Mouse (Mus musculus) heart, adult 8-10 months (tissue): ENCODE results near the gene Klf16. TPM values are rescaled to one million over a fixed set of nuclear protein-coding genes. Genes with fewer than 3 reads are reported as not detected.
A peak's percentile ranks its signal among the peaks of the same experiment; 100 is the strongest.
"Not testable (repeated sequence)": the region's sequence is repeated elsewhere in the genome, so short reads cannot be mapped to it uniquely, and the experiment has no call there.

Experiments
- DNase-seq: peaks from one replicate; pipeline ENCODE4 v3.0.0; 2022; ENCODE audit warnings: low spot score
- total RNA-seq, 4 experiments: library from RNA; stranded (reverse); gene quantifications; 2 replicates each; pipeline ENCODE4 v1.2.4; 2022

Gene Klf16
- total RNA-seq, 4 experiments from 2014 or later, result 3.5 to 5.0 (median 4.7) TPM

DNA sequence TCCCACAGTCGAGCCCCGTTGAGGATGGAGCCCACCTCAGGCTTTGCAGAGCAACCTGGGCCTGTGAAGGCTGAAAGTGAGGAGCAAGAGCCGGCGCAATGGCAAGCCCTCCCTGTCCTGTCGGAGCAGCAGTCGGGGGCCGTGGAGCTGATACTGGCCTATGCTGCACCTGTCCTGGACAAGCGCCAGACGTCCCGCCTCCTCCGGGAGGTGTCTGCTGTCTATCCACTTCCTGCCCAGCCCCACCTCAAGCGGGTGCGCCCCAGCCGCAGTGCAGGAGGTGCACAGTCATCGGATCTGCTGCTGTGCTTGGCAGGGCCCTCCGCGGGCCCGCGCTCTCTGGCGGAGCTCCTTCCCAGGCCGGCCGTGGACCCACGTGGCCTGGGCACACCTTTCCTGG is 29.2 kb upstream of the Klf16 start:
- DNase-seq, result no peak

DNA sequence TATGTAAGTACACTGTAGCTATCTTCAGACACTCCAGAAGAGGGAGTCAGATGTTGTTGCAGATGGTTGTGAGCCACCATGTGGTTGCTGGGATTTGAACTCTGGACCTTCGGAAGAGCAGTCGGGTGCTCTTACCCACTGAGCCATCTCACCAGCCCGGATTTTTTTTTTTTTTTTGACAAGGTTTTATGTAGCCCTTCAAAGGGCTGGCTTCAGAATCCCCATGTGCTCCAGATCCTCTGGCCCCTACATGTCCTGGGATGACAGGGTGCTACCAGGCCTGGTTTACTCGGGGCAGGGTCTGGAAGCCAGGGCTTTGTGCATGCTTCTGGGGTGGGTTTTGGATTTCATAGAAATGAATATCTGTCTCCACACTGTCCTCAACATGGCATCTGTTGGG is 28.6 kb upstream of the Klf16 start, which contains the start of gene Gm49322:
Gene Gm49322 (plus strand): TSS at position 301 of the 400 bp plus-strand sequence.
- not testable (repeated sequence) for DNase-seq

DNA sequence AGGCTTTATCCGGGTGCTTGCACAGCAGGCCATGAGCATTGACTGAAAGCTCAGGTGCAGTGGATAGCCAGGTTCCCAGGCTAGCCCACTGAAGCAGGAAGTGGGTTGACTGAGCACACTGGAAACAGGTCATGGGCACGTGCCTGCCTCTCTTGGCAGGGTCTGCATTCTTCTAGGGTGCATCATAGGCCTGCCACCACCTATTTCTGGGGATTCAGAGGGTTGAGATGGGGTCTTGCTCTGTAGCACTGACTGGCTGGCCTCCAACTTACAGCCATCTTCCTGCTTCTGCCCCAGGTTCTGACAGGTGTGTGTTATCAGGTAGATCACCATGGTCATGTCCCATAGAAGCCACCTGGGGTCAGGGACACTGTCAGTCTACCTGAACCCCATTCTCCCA is 27.9 kb upstream of the Klf16 start:
- DNase-seq, result no peak

DNA sequence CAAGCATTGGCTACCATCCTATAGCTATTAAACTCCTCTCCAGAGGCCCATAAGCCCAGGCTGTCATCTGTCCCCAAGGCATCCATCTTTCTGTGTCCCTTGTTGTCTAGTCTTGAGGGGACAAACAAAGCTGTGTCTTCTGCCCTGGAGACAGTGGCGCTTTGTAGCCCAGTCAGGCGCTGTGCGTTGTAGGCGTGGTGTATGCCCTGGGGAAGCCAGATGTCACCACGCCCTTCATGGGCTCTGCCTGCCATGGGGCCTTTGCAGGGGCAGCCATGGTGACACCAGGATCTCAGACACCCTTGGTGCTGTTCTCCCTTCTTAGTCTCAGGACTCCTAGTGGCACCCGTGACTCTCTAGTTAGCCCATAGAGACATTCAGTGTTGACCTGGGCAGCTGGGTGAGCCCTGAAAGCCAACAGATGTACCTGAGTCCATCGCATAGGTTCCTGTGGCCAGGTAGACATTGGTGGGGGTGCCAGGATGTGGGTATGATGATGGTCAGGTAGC is 26.9 kb upstream of the Klf16 start:
- no peak for DNase-seq

DNA sequence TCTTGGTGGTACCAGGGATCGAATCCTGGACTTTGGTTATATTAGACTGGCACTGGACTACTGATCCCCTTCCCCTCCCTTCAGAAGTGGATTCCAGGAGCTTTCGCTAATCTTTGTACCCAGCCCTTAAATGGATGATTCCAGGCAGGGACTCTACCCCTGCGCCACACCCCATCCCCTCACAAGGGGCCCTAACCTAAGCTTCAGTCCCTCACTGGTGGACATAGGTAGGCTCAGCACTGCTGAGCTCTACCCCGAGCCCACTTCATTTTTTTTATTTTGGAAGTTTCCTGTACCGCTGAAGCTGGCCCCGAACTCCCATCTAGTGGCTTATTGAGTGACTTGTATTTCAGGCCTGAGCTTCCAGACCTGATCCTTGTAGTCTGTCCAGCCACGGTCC is 26.2 kb upstream of the Klf16 start:
- DNase-seq, result no peak

DNA sequence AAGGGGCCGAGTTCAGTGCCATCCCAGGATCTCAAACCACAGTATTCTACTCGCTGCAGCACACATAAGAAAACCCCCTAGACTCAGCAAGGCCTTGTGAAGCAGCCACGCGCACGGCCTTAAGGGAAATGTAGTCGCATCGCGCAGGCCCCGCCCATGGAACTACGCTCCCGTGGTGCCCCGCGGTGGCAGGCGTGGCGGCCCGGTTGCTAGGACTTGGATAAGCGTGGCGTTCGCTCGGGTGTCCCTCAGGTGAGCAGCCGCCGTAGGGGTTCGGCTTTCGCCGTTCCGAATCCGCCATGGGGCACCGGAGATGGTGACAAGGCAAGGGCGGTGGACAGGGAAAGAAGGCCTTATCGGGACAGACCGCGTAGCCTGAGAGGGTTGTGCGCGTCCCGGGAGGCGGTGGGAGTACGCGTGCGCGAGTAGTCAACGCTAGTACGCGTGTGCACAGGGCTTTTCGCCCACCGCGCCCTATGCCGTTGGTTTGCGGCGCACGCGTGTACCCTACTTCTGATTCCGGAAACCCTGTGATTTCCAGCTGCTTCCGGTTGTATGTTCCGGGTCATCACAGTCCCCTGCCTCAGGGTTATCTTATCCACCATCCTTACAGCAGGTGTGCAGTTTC is 25.7 kb upstream of the Klf16 start, which contains the start of the genes Scamp4 and Adat3:
Gene Scamp4 (plus strand): TSS at position 175 of the 628 bp plus-strand sequence.
Gene Adat3 (plus strand): TSS at position 183 of the 628 bp plus-strand sequence.
- peak; percentile 95 for DNase-seq

DNA sequence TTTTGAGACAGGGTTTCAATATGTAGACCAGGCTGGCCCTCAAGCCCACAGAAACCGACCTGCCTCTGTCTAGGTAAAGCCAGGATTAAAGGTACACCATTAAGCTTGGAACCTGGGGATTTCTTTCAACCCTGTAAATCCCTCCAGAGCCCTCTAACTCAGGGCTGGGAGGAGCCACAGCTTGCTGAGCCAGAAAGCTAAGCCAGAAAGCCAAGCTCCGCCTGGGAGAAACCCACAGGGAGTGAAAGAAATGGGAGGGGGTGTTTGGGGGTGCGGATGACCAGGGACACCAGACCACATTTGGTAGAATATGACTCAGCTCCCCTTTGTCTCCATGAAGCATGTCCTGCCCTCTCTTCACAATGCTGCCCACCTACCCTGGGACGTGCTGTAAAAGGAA is 19.2 kb upstream of the Klf16 start:
- no peak for DNase-seq

DNA sequence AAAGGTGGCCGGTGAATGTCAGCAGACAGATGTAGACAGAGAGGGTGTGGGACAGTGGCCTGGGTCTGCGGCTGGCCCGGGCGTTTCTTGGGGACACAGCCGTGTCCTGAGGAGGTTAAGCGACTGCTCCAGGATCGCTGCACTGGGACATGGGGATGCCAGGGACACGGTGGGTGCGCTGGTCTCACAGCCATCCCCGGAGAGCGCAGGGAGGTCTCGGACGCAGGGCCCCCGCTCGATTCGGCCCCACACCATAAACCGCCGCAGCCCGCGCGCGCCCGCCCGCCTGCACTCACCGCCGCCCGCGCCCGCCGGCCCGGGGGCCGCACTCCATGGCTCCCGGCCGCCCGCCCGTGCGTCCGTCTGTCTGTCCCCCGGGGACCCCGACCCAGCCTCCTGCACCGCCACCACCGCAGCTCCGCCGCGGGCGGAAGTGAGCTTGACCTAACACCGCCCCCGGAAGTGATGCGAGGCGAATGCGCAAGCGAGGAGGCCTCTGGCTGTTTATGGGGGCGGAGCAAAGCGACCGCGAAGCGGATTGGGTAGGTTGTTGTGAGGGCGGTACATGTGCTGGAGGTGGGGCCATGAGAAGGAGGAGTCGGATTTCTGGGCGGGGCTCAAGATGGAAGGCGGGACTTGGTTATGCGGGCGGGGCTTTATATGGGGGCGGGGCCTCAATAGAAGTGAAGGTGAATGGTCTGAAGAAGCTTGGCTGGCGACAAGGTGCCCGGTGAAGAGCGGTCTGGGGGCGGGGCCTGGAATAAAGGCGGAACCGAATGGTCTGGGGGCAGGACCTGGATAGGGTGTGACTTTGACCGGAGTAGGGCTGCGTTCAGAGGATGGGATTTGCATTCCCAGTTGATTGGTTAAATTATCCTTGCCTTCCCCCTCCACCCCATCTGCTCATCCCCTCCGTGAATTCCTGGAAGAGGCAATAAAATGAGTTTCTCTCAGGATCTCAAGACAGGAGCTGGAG is 13.0 kb upstream of the Klf16 start, which contains the start of gene Abhd17a:
Gene Abhd17a (minus strand): TSS at position 463 of the 976 bp plus-strand sequence.
- DNase-seq, result peak; percentile 94

DNA sequence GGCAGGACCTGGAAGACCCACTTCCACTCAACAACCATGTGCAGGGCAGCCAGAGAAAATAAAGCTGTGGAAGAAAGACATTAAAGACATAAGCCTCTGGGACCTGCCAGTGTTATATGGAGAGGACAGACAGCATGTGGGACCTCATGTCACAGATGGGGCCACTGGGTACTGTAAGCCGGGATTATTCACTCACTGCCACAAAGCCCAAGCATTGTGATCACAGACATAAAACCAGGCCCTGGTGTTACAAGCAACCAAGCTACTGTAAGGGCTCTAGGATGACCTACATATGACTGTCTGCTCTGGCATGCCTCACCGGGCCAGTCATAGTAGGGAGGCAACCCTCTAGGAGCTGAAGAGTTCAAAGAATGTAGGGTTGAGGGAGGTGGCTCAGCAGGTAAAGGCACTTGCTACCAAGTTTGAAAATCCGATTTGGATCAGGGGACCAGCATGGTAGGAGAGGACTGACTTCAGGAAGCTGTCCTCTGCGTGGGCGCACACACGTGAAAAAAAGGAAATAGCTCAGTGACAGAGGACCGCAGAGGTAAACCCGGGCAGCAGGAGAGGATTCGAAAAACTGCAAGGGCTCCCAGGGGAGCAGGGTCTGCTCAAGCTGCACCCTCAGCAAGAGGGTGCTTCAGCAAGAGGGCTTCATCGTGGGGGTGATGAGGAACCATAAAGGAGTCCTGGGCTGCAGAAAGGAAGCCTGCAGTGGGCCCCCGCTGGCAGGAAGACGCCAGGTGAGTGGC is 12.2 kb upstream of the Klf16 start:
- no peak for DNase-seq

DNA sequence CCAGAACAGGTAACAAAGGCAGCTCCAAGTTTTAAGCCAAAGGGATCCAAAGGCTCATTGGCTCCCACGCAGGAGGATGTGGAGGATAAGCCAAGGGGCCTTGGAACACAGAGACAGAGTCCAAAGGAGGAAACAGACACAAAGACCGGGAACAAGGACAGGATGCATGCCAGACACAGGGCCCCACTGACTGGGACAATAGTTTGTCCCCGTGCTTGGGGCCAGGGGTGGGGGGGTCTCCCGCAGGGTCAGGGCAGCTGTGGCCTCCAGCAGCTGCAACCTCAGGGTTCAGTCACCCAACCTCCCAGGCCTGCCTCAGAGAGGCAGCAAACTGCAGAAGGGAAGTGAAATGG is 10.2 kb upstream of the Klf16 start:
- DNase-seq, result peak; percentile 78

DNA sequence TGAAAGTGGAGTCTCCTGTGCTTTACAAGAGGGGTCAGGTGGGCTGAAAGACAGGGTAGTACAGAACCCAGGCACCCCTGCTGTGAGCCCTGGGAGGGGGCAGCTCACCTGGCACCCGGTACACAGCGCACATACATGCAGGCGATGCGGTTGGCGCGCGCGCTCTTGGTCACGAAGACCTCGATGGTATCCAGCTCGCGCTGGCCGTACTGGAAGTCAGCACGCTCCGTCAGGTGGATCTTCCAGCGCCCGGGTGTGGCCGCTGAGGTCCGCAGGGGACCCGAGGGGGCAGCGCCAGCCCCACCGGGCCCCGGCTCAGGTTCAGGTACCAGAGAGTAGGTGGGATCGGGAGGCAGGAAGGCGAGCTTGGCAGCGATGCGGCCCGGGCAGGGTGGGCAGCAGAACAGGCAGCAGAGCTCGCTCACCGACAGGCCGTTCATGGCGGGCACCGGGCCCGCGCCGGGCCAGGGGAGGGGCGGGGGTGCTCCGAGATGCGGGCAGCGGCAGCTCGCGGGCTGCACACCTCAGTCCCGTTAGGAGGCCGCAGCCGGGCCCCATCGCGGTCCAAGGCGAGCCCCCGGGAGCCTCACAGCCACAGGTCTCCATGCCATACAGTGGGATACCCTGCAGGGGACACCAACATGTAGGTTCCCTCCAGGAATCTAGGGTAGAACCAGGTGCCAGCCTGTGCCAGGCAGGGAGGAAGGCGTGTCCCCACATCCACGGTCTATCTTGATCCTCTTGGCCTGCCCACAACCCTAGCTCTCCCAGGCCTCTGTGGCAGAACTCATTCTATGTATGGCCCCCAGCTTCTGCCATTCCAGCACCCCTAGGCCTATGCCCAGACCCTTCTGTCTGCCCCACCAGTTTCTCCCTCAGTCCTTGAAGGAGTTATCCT is 9.5 kb upstream of the Klf16 start:
- DNase-seq, result no peak

DNA sequence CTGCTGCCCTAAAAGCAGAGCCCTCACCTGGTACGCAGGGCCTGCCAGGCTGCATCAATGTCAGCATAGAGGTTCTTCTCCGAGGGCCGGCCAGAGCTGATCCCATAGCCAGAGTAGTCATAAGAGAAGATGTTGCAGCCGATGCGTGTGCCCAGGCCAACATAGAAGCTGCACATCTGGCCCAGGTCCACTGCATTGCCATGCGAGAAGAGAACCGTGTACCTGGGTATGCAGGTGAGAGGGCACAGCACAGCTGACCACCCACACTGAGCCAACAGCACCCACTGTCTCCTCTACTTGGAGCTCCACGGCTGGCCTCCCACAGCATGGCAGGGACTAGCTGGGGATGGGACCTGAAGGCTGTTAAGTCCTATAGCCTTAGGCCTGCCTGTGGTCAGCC is 8.5 kb upstream of the Klf16 start:
- no peak for DNase-seq

DNA sequence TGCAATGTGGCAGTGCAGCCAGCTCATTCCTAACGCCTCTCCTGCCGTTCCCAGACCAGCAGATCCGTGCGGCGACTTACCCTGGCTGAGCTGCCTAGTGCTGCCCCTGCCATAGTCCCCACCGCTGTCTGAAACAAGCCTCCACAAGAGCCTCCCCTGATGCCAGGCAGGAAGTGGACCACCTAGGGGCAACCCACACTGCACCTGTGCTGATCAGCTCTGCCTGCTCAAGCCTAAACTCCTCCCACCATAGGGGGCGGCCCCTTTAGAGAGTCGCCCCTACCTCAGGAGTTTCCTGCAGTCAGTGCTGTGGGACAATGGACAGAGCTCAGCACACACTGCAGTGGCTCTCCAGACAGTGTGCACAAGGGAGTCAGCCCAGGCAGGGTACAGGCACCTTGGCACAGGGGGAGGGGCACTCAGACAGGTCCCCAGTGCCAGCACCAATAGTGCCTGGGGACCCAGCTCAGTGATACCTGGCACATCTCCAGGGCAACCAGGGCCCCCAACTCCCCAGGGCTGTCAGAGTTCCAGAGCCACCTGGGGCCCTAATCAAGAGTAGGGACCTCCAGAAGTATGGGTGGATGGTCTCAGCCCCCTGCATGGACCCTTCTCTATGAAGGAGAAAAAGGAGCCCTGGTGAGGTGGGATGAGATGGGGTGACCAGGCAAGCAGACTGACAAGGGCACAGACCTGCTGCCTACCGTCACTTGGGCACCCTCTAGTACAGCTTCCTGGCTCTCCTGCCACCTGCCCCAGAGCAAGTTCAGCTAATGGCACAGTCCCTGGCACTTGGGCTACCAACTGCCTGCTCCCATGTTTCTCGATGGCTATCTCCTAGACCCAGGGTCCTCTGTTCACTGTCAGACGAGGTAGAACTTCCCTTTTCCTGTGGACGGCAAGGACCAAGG is 7.8 kb upstream of the Klf16 start:
- no peak for DNase-seq

DNA sequence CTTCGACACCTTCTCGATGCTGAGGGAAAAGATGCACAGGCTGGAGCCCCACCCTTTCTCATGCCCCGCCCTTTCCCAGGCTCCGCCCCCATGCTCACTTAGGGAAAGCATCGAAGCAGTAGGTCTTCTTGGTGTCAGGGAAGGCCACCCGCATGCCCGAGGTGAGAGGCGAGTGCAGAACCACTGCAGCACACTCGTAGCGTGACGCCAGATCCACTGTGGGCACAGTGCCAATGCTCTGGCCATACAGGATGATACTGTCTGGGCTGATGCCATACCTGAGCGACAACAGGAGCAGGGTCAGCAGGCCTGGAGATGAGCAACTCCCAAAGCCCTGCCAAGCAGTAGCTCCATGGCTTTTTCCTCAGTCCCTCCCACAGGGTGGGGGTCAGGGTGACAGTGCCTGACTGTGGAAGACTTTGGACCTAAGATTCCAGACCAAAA is 6.9 kb upstream of the Klf16 start:
- no peak for DNase-seq

DNA sequence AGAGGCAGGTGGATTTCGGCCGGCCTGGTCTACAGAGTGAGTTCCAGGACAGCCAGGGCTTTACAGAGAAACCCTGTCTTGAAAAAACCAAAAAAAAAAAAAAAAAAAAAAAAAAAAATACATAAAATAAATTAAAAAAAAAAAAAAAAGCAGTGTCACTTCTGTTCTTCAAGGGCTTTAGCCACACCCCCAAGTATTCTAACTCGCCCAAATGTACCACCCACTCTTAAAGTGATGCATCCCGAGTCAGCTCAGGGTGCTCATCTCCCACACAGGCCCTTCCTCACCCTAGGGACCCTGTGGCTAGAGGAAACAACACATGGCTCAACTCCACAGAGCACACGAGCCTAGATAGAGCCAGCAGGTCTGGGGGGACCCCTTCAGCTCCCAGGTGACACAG is 5.9 kb upstream of the Klf16 start:
- no peak for DNase-seq

DNA sequence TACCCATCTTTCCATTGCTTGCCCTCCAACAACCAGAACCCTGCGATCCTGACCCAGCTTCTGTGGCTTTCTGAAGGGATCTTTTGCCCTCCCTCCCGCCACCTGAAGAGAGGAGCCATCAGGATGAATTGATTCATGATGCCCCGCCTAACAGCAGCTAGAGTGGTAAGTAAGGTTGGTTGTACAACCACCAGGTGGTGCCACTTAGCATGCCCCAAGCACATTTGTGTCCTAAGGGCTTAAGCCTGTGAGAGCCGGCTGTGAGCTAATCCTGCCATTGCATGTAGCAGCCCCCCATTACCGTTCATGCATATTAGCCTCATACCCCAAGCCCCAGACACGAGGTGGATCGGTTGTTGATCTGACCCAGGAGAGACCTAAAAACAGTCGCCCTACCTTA is 1.8 kb upstream of the Klf16 start:
- DNase-seq, result no peak

DNA sequence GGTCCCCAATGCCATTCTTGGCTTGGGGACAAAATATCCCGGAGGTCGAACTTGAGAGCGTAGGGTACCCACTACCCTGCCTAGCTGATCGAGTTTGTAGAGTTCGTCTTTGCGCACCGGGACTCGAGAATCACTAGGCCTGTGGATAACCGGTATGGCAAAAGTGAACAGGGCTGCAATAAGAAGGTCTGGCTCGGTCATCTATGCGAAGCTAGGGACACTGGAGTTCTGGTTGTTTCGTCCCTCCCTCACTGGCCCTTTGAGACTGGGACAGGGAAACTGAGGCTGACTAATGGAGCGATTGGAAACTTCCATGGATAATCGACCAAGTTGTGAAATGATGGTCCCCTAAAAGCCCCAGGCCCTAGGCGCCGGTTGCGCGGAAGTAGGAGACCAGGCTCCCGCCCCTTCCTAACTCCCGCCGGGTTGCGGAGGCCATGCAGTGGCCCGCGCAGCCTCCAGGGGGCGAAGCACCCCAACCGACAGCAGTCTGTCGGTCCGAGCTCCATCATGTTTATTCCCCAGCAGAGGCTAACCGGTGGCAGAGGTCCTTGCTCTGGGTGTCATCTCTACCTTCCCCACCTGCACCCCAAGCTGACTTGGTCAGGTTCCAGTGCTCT is 1.1 kb upstream of the Klf16 start:
- peak; percentile 83 for DNase-seq

DNA sequence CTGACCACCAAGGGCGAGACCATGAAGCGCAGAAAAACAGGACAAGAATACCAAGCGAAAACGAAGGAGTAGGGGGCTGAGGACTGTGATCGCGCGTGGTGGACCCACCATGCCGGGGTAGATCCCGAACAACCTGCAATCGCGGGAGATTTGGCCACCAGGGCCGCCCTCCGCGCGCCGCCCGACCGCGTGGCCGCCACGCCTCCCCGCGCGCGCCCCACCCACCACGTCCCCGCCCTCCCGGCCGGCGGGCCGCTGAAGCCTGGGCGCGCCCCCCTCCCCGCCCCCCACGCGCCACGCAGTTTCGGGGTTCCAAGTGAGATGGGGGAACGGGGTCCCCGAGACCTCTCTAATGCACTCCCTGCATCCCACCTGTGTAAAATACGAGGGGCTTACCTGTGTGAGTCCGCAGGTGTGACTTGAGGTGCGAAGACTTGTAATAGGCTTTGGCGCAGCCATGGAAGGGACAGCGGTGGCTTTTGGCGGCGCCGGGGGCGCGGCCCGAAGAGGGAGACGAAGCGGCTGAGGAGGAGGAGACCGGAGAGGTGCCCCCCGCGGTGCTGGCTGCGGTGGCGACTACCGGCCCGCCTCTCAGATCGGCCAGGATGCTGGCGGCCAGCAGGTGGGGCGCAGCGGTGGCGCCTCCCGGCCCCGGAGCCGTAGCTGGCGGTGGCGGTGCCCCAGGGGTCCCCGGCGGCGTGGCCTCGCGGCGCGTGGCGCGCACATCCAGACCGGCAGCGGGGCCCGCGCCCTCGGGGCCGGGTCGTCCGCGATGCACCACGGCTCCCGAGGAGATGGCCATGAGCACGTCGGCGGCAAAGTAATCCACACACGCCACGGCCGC is 548 bp downstream of the Klf16 start:
- no peak for DNase-seq
